Mouse (Mus musculus): ENCODE results near the gene Mthfr.

- TF ChIP-seq RAD21 (IDR thresholded peaks at IDR 0.05; ENCODE audit: low read depth, low read length) (peak; percentile 36), USF1 (IDR thresholded peaks at IDR 0.05; ENCODE audit: low read depth, low read length) (no peak), POLR2AphosphoS2 (IDR thresholded peaks at IDR 0.05; ENCODE audit: low read length) (no peak), CTCF (IDR thresholded peaks at IDR 0.05 in 2 of 3, conservative IDR thresholded peaks at IDR 0.05 in 1 of 3; ENCODE audit: control insufficient read depth in 1 of 3, insufficient read depth in 1 of 3, low read depth in 2 of 3, low read length in 3 of 3, poor library complexity in 1 of 3, severe bottlenecking in 1 of 3) (peak; percentile 49 to 76 (median 63)), MAX (IDR thresholded peaks at IDR 0.05; ENCODE audit: low read length) (no peak), MYC (IDR thresholded peaks at IDR 0.05; ENCODE audit: low read depth, low read length) (no peak)
These were observed 21.5 kb downstream of the Mthfr start for GRCm38 (mm10) chr4:148060120-148061085.
